Mouse (Mus musculus) T-helper 2 cell (primary cell): Measurements from ENCODE around the gene Ugt1a9.
"Not testable (repeated sequence)": the region's sequence is repeated elsewhere in the genome, so short reads cannot be mapped to it uniquely, and the experiment has no call there.

Experiments used
- in situ Hi-C: fragments of 300-600 bp; cut with MboI, MseI; formaldehyde crosslinking; loops from one replicate; pipeline ENCODE4 v1.15.1; 2025; ENCODE audit warnings: high pct_unique_total_duplicates

Ugt1a9 gene

DNA sequence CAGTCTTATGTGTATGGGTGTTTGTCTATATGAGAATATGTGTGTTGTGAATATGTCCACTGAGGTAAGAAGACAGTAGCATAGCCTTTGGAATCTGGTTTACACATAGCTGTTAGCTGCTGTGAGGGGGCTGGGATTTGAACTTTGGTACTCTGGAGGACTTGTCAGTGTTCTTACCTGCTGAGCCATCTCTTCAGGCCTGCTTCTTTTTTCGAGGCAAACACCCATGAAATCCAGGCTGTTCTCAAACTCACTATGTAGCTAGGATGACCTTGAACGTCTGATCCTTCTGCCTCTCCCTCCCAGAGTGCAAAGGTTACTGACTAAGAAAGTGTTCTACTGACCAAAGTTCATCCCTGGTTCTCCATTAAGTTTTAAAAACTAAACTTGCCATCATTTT lies 35.1 kb downstream of the Ugt1a9 start:
- in situ Hi-C loops = no loop called here

- in situ Hi-C loops = not testable (repeated sequence)
Measured at GRCm38 (mm10) chr1:88109027-88109557, 38.5 kb downstream of the Ugt1a9 start.

- in situ Hi-C loops = not testable (repeated sequence)
Measured at GRCm38 (mm10) chr1:88109604-88110003, 39.0 kb downstream of the Ugt1a9 start.

DNA sequence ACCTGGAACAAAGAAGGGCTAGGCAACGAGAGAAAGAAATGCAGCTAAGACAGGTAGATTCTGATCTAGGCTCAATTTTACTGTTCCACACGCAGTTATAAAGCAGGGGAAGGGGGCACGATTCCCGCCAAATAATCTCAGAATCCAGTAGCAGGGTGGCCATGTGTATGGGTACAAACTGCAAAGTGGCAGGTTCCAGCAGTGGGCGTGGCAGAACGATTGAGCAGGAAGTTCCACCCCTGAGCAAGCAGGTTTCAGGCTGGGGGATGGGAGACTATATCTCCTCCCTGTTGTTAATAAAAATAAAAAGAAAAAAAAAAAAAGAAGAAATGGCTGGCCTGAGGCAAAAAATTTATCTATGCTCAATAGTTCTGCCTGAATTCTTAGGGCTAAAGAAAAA lies 42.2 kb downstream of the Ugt1a9 start:
- in situ Hi-C loops = not testable (repeated sequence)

GRCm38 (mm10) chr1:88120550-88120949 lies 50.0 kb downstream of the Ugt1a9 start:
- in situ Hi-C loops = not testable (repeated sequence)

DNA sequence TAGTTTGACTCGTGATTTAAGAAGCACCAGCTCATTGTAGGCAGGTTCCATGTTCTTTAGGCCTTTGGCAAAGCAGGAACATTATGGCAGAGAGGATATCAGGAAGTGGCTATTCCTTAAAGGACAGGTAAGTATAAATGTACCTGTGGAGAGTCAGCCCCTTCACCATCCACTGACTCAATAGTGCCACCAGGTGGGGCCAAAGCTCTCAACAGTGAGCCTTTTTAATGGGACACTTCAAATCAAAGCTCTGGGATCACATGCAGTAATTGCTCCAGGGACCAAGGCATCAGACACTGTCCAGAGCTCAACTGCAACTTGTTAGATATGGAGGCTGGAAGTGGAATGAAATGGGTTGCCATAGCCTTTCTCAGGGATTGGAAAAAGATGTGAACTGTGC lies 50.9 kb downstream of the Ugt1a9 start:
- in situ Hi-C loops = not testable (repeated sequence)

GRCm38 (mm10) chr1:88125827-88126360 lies 55.3 kb downstream of the Ugt1a9 start:
- in situ Hi-C loops = not testable (repeated sequence)

- in situ Hi-C loops = not testable (repeated sequence)
Measured at GRCm38 (mm10) chr1:88129091-88129490, 58.5 kb downstream of the Ugt1a9 start.

- in situ Hi-C loops = not testable (repeated sequence)
Measured at GRCm38 (mm10) chr1:88130223-88130622, 59.6 kb downstream of the Ugt1a9 start.

- in situ Hi-C loops = no loop called here
Measured at GRCm38 (mm10) chr1:88133908-88134456, 63.4 kb downstream of the Ugt1a9 start.

GRCm38 (mm10) chr1:88134457-88135011 lies 63.9 kb downstream of the Ugt1a9 start, which contains the start of gene Ugt1a6a:
Ugt1a6a (plus strand) TSS chr1:88134809.
- in situ Hi-C loops = not testable (repeated sequence)

DNA sequence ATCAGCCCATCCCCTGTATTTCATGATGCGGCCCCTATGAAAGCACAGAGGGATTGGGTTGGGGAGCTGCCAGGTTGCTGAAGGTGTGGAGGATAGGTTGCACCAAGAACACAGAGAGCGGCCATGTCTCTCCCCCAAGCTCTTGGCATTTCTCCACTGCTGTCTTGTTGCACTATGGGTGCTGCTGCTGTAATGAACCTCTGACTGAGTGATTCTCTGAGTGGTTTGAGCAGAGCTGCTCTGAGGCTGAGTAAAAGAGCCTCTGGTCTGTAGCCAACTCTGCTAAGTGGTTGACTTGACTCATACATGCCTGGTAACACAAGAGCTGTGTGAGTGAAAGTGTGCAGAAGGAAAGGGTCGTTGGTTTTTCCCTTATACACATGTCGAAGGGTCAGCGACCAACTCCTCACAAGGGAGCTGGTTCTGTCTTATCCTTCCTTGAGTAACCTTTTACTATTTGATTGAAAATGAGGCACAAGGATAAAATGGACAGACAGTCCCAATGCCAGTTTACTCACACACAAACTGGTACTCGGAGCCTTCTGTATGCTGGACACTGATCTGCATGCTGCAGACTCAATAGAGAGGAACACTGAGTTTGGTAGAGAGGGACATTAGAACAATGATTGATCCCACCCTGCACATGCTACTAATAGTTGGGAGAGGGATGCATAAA lies 64.8 kb downstream of the Ugt1a9 start:
- in situ Hi-C loops = not testable (repeated sequence)

- in situ Hi-C loops = no loop called here
Measured at GRCm38 (mm10) chr1:88136646-88137045, 66.0 kb downstream of the Ugt1a9 start.

GRCm38 (mm10) chr1:88137264-88137663 lies 66.7 kb downstream of the Ugt1a9 start:
- in situ Hi-C loops = no loop called here

DNA sequence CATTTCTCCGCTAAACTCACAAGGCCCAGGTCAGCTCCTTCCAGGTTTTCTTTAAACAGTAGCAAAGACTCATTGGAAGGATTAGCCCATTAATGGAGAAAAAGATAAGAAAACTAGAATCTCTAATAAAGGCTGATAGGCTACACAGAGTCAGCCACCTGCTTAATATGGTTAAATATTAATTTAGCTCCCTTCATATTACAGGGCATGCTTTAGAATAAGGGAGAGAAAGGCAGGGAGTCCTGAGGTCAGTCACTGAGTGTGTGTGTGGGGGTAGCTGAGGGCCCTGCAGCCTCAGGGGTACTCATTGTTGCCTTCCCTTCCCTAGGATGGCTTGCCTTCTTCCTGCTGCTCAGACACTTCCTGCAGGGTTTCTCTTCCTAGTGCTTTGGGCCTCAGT lies 67.5 kb downstream of the Ugt1a9 start:
- in situ Hi-C loops = no loop called here

DNA sequence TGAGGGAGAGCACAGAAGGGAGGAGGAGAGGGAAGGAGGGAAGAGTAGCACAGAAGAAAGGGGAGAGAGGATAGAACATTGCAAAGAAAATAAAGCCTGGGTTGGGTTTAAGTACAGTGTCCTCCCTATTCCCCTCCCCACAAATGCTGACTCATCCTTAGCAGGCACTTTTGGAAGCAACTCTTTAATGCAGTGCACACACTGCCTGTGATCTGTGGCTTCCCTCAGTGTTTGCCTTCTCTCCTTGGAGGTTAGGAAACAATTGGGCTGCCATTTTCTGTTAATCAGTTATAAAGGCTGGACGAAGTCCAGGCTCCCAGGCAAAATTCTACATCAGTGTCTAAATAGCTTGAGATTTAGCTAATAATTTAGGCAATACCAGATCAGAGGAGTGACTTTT lies 69.9 kb downstream of the Ugt1a9 start:
- in situ Hi-C loops = not testable (repeated sequence)

- in situ Hi-C loops = not testable (repeated sequence)
Measured at GRCm38 (mm10) chr1:88143966-88144675, 73.5 kb downstream of the Ugt1a9 start.

DNA sequence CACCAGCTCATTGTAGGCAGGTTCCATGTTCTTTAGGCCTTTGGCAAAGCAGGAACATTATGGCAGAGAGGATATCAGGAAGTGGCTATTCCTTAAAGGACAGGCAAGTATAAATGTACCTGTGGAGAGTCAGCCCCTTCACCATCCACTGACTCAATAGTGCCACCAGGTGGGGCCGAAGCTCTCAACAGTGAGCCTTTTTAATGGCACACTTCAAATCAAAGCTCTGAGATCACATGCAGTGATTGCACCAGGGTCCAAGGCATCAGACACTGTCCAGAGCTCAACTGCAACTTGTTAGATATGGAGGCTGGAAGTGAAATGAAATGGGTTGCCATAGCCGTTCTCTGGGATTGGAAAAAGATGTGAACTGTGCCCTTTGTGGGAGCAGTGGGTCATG lies 74.7 kb downstream of the Ugt1a9 start:
- in situ Hi-C loops = loop anchor here (5.0 kb wide), 2 partner anchors 57 to 137 kb away; partner anchors contain the start of gene Ugt1a2

- in situ Hi-C loops = not testable (repeated sequence)
Measured at GRCm38 (mm10) chr1:88150133-88150532, 79.5 kb downstream of the Ugt1a9 start.

DNA sequence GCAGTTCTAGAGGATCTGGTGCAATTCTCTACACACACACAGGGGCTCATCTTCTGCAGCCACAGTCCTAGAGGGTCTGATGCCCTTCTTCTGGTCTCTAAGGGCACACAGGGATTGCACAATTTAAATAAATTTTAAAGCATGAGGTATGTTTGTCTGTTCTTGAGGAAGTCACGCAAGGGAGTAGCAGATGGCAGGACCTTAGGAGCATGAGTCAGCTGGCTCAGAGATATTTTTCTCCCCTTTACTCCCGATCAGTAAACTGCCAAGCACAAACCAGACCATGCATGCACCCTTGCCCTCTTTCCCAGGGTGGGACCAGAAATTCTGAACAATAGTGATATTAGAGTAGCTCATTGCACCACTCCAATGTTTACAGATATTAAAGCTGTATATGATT lies 87.8 kb downstream of the Ugt1a9 start:
- in situ Hi-C loops = no loop called here

DNA sequence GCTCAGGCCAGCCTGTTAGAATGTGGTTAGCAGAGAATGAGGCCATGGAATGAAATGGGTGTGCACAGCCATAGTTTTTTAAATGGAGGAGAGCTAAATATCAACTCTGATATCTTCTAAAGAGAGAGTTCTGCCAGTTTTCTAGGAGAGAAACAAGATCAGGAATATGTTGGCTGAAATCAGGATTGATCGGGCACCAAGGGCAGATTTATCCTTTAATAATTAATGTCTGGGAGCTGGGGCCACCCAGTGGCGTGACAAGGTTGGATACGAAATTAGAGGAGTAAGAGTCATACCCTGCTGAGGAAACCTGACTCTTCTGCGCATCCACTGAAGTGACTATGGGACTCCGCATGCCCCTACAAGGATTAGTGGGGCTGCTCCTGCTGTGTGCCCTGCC lies 95.1 kb downstream of the Ugt1a9 start, which contains the start of gene Ugt1a5:
TSS of gene Ugt1a5 (plus strand) at position 302 of the 400 bp plus-strand sequence.
- in situ Hi-C loops = no loop called here

DNA sequence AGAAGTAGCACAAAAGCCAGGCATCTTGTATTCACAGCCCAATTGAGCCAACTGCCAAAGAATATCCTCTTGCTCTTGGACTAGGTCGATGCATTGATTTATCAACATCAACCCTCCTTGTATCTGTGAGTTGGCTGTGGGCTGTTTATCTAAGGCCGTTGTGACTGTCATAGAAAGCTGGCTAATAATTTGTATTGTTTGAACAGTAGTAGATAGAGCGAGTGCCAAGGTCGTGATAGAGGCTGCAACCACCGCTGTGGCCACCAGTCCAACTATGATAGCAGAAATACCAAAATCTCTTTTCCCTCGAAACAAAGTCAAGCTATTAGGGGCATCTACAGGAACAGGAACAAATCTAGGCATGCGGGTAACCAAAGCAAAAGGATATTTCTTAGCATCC lies 101.6 kb downstream of the Ugt1a9 start:
- in situ Hi-C loops = not testable (repeated sequence)
